Mouse (Mus musculus) T-cell, adult 2 months (primary cell): ENCODE data around the gene Rtn2.

Experiments
- DNase-seq: peaks from one replicate; pipeline ENCODE4 v3.0.0; 2022; ENCODE audit warnings: low spot score

Gene Rtn2

DNA sequence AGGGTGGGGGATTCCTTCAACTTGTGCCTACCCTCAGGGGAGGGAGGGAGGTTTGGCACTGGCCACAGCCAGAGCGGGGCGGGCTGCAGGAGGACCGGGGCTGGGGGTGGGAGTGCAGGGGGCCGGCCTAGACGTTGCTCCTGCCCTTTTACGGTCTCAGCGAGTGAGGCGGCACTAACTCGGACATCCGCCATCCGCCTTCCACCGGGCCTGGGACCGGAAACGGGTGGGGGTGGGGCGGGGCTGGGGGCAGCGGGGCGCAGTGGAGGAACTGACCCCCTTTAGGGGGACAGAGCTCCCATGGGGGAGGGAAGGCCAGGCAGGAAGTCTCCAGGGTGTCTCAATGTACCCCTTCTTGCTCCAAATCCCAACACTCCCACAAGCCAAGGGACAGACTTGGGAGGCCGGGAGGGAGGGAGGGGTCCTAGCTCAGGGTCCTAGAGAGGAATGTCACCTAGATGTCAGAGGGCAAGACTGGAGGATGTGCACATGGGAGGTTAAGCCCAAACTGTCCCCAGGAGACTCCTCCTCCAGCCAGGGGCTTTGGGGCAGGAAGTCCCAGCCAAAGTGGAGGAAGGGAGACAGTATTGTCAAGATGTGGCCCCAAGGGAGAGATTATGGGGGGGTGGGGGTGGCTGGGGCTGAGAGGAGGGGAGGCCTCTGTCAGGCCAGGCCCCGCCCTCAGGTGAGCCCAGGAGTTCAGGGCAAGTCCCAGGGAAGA, 12.5 kb upstream of the Rtn2 start:
- peak; percentile 12 for DNase-seq

DNA sequence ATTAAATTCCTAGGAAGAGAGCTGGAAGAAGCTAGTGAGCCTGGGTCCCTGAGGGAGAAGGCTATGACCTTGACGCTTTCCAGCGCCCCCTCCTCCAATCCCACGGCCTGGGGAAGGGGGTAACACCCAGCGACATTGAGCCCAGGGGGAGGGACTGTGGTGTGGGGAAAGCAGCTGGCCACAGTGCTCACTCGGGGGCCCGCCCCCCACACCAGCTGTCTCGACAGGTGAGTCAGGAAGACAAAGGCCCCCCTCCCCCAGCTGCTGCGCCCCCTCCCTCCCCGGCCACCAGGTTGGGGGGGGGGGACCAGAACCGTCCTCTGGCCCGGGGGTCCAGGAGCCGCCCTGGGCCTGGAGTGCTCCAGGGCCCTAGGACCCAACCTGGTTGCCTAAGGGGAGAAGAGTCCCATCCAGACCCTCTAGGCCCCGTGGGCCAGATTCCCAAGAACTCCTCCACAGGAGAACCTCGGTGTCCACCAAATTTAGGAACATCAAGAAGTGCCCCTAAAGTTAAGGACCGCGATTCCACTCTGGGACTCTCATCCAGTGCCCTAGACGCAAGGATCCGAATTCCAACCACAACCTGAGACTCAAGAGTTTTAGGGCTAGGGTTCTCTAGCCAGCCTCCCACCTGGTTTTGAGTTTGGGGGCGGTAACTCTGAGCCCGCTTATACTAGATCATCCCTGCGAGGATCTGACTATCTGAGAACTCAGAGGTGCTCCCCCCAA, 11.8 kb upstream of the Rtn2 start:
- no peak for DNase-seq

DNA sequence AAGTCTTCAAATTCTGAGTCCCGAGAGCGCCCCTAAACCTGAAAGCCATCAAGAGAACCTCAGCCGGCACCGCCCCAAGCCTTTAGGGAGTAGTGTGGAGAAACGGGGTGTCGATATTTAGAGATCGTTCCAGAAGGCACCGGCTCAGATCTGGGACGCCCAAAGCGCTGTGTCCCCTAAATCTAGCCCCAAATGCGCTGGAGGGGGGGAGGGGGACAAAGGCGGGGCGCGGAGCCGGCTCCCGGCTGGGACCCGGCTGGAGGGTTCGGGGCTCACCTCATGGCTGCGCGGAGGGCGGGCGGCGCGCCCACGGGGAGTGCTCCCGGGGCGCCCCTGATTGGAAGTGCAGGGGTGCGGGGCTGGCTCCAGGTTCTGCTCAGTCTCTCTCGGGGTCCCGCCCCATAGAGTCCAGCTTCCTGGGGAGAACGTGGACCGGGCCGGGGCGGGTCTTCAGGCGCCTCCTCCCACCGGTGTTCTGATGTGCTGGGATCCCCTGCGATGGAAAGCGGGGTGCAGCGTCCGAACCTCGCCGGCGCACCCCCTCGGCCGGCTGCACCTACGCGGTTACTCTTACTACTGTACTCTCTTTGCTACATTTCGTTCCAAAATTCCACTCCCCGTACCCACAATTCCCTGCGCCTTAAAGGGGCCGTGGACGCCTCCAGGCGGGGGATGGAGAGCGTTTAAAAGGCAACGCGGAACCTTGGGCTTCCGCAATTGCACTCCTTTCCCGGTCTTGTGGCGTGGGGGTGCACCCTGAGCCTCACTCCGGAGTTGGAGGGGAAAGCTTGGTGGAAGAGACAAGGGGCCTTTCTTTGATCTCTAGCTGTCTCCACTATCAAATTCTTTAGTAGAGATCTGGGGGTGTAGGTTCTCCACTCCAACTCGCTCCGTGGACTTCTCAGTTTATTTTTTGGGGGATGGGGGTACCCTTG, 10.9 kb upstream of the Rtn2 start, which contains the start of gene Vasp:
TSS of gene Vasp (minus strand) at position 580 of the 935 bp plus-strand sequence.
- peak; percentile 80 for DNase-seq

DNA sequence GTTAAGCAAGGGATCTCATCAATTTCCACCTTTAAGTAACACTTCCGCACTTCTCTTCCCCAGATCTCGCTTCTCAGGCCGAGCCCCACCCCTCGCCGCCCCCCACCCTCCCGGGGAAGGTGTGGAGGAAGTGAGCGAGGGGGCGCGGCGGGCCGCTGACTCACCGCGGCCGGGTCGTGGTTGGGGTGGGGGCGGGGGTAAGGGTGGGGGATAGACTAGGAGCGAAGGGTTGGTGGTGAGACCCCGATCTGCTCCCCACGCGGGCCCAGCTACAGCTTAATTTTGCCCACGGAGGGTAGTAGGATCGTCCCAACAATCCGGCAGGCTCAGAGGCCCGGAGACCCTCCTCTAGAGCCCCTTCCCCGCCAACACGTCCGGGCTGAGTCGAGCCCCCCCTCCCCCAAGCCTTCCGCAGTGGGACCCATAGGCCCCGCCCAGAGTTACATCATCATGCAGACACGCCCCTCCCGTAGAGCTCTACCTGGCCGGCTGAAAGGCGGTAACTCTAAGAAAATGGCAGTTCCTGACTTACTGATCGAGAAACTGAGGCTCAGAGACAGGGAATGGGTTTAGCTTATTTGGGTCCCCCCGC, 10.2 kb upstream of the Rtn2 start:
- peak; percentile 82 for DNase-seq

DNA sequence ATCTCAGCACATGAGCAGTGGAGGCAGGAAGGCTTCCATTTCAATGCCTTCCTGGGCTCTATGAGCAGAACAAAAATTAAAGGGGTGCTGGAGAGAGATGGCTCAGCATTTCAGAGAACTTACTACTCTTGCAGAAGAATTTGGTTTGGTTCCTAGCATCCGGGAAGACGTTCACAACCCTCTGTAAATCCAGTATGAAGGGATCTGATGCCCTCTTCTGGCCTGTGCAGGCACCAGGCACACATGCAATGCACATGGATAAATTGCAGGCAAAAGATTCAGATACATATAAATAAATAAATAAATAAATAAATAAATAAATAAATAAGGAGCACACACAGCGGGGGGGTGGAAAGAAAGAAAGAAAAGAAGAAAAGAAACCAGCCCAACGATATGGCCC, 6.2 kb upstream of the Rtn2 start:
- no peak for DNase-seq

DNA sequence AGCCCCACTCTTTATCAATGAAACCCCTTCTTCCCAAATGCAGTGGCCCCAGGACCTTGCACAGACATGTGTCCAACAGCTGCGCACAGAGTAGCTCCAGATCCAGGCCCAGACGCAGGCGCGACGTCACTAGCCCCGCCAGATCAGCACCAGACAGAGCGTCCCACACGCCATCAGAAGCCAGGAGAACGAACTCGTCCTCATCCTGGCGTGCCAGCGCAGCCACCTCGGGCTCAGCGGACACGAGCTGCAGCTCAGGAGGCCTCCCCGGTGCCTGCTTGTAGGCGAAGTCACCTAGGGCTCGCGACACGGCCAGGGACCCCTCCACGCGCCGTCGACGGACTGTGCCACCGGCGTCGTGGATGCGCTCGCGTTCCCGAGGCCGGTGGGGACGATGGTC, 3.4 kb upstream of the Rtn2 start:
- no peak for DNase-seq

DNA sequence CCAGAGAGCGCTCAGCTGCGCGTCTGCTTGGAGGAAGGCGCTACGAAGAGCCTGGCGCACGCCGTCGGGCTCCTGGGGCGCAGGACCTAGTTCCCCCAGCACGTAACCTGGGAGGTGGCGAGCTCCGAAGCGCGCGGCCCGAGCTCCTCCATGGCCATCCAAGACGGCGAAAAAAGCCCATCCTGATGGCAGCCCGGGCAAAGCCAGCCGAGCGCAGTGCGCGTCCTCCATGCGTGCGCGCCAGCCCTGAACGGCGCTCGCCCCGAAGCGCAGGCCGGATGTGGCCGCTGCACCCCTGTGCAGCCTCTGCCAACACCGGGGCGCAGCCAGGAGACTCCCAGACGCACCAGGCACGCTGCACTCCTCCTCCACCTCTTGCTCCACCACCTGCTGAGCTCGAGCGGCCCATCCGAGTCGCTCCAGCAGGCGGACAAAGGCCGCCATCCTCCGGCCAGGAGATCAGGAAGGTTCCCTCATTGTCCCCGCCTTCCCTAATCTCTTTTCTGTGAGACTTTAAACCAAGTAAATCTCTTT, 2.8 kb upstream of the Rtn2 start, which contains the start of gene Ppm1n:
TSS of gene Ppm1n (minus strand) at position 484 of the 534 bp plus-strand sequence.
- DNase-seq, result peak; percentile 55

DNA sequence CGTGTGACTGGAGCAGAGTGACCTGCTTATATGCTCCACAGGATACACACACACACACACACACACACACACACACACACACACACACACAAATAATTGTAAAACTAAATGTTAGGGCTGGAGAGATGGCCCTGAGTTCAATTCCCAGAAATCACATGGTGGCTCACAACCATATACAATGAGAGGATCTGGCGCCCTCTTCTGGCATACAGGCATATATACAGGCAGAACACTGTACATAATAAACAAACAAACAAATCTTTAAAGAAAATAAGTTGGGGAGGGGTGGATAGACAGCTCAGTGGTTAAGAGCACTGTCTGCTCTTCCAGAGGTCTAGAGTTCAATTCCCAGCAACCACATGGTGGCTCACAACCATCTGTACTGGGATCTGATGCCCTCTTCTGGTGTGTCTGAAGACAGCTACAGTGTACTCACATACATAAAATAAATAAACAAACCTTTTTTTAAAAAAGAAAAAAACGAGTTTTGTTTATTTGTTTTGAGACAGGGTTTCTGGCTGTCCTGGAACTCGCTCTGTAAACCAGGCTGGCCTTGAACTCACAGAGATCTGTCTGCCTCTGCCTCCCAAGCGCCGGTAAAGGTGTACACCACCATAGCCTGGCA, 632 bp upstream of the Rtn2 start:
- peak; percentile 62 for DNase-seq

DNA sequence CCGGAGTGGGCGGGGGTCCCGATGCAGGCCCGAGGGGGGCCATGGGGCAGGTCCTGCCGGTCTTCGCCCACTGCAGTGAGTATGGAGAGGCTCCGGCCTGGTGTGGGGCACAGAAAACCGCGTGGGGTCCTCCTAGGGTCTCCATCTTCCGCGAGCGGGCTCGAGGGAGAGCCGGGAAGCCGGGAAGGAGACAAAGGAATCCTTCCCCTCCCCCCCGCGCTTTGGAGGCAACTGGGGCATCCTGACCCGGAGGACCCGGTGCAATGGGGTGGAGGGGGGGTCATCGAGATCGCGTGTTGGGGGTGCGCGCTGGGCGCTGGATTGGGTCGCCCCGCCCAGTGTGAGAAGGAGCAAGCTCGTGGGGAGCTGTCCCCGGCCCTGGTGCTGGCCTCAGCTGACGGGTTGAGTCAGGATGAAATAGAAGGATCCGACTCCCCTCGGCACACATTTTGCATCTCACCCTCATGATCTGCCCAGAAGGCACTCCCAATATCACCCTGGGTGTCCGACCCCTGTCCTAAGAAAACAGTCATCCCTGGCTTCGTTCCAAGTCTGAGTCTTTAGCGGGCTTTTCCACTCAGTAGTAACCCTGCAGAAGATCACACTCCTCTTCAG, 474 bp downstream of the Rtn2 start:
- DNase-seq, result peak; percentile 29

DNA sequence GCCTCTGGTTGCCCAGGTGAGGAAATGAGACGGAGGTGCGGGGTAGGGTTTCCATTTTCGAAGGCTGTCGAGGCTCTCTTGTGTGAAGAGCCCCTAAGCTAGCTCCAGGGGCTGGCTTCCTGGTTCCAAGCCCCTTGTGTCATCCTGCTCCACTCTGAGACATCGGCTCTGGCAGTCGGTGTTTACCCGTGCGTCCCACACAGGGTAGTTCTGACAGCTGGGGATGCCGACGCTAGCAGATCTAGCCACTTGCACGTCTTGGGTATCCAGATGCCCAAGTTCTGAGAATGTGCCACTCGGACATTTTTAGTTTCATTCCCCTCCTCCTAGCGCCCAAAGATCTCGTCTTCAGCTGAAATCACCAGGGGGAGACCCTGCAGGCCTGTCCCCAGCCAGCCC, 981 bp downstream of the Rtn2 start:
- no peak for DNase-seq

DNA sequence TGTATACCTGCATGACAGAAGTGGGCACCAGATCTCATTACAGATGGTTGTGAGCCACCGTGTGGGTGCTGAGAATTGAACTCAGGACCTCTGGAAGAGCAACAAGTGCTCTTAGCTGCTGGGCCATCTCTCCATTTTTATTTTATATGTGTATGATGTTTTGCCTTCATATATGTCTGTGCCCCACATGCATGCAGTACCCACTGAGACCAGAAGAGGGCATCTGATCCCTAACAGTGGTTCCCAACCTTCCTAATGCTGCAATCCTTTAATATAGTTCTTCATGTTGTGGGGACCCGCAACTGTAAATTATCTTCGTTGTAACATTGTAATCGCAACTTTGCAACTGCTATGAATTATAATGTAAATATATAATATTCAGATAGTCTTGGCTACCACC, 2.3 kb downstream of the Rtn2 start:
- peak; percentile 43 for DNase-seq

DNA sequence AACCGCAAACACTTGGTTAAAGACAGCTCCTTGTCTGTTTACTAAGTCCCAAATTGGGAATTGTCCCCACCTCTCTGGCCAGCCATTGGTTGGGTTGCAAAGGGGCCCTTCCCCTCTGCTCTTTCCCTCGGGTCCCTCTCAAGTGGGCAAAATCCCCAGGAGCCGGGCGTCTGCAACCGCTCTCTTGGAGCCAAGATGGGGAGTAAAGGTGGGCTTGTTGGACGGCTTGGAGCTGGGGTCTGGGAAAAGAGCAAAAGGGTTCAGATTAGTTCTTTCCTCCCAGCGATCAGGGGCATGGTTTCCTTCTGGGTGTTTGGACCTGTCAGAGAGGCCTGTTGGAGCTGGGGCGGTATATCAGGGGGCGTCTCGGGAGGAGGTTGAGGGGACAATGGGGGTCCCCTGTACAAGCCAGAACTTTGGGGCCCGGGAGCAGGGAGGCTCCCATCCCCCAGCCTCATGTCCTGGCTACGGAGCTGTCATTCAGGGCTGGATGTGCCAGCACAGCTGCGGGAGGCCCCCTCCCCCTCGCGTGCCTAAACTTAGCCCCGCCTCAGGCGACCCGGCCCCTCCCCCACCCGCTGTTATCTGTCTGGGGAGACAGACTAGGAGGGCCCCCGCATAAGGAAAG, 8.7 kb downstream of the Rtn2 start:
- DNase-seq, result no peak

DNA sequence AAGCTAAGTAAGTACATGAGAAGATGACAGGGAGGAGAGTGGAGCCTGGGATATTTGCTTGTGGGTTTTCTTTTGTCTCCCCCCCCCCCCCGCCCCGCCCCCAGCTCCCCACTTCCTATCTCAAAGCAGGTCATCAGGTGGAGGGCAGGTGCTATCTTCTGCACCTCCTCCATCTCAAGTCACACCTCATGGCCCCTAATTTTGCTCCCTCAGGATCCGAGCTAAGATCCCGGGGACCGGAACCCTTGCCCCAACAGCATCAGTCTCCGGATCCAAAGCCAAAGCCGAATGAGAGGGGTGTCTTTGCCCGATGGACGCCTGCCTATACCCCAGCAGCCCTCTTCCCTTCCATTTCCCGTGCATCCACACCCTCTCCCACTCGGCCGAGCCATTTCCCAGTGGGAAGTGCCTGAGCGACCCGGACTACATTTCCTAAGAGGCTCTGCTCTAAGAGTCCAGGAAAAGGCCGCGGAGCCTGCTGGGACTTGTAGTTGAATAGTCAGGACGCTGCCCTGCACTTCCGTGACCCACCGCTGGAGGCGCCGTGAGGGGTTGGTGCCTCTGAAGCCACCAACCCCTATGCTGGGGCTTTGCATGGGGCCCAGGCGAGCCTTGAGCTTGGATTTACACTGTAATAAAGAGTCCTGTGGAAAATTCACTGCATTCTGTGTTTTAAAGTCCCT, 13.2 kb downstream of the Rtn2 start:
- peak; percentile 85 for DNase-seq

DNA sequence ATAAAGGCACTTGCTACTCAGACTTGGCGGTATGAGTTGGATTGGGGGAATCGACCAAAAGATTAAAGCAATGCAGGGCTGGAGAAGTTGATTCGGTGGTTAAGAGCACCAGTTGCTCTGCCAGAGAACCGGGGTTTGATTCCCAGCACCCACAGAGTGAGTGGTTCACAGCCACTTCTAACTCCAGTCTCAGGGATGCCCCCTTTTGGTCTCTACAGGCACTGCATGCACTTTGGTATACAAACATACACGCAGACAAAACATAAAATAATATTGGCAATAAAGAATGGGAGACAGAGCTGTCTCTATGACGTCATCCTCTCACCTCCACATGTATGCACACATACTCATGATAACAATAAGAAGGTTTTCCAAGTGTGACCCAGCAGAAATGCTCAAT, 14.6 kb downstream of the Rtn2 start:
- no peak for DNase-seq

DNA sequence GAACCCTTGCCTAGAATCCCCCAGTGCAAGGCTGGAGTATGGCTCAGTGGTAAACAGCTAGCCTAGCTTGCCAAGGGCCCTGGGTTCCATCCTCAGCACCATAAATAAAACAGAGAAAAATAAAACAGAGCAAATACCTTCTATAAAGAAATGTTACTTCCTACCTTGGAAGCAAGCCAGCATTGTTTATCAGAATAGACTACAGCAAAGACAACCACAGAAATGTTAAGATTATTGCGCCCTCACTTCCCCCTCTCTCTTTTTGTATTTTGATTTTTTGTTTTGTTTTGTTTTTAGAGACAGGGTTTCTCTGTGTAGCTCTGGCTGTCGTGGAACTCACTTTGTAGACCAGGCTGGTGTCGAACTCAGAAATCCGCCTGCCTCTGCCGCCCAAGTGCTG, 15.4 kb downstream of the Rtn2 start:
- DNase-seq, result no peak

DNA sequence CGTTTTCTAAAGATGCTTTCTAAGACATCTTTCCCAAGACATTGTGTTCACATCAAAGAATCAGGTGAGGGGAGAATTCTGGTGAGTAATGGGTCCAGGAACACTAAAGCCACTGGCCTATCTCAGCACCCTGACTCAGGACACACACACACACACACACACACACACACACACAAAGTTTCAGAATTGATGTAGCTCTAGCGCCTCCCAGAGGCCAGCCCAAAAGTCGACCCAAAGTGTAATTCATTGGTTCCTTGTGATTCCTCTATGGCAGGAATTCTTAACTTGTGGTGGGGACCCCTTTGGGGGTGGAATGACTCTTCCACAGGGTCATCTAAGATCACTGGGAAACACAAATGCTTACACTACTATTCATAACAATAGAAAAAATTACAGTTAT, 16.8 kb downstream of the Rtn2 start:
- DNase-seq, result peak; percentile 44

DNA sequence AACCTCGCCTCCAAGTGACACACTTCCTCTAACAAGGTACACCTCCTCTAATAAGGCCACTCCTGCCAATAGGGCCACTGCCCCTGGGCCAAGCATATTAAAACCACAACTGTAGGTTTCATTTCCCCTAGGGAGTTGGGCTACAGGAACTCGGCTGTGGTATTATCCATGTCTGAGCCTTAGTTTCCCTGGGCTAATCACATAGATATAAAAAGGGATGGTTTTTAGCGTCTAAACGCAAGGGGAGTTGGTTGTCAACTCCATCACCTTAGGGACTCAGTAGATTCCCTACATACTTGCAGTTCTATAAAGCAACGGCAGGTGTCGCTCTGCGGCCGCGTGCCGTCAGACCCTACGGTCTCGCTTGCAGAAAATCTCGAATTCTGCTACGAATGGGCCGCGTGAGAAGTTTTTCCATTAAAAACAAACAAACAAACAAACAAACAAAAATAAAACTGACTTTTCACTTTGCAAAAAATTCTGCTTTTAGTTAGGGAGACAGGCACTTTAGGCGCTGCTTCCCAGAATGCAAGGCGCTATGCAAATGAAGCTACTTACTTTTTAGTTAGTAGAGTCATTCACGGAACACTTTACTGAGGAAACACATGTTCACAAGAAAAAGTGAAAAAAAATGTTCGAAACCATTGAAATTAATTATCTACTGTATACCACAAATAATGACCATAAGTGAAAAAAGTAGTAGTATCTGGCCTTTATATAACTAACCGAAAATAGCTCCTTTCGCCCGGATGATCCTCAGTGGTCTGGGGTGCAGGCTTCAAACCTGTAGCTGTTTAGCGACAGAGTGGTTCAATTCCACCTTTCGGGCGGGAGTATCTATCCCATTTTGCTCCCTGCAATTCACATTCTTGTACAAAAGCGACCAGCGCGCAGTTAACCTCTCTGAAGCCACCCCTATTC, 18.3 kb downstream of the Rtn2 start:
- peak; percentile 79 for DNase-seq

DNA sequence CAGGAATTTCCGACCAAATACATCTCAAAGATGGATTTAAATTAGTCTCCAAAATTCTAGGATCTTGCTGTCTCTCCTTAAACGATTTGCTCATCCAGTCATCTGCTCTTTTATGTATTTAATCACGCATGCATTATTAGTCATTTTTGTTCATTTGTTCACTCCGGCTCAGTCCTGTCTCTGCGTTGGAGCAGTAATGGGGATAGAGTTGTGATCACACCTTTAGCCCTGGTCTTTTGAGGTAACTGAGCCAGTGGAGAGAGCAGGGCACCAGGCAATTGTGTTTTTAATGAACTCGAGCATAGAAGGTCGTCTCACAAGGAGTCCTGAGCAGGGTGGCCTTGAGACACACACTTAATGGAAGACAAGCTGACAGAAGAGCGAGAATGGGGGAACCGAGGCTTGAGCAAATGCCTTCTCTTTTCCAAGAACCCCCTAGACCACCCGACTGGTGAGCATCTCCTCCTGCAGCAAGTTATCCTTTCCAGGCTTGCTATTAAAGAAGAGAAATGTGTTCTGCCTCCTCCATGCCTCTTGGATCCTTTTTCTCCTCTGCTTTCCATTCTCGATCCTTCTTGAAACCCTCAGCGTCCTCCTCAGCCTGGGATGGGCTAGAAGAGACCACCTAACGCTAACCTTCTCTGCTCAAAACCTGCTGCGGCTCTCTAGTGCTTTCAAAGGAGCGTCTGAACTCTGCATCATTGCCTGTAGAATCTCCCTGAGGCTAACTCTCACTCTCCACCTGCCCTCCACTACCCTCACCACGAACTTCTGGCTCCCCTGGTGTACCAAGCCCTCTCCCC, 19.2 kb downstream of the Rtn2 start:
- peak; percentile 16 for DNase-seq
